Mouse (Mus musculus) MEL (cell line): ENCODE data around the gene Decr2. TPM values are rescaled to one million over a fixed set of nuclear protein-coding genes. Genes with fewer than 3 reads are reported as not detected.
A peak's percentile ranks its signal among the peaks of the same experiment; 100 is the strongest.

Source experiments
- DNase-seq: peaks from one replicate; pipeline ENCODE4 v3.0.0; 2011; ENCODE audit warnings: low read depth, low spot score
- H3K27ac ChIP-seq: 2 replicates; pipeline ENCODE4 v1.5.1; 2012; ENCODE audit warnings: low read depth, mild to moderate bottlenecking, control low read depth, low read length, moderate library complexity; ENCODE audit not compliant: control insufficient read depth
- H3K27me3 ChIP-seq, 2 experiments: fragments of 150-350 bp in 1 of 2; sonication (generic) in 1 of 2; 2 replicates each; pipeline ENCODE4 v1.6.1; 2012; ENCODE audit warnings: low read length in 2 of 2, mild to moderate bottlenecking in 2 of 2, improper control_type of control experiment in 1 of 2, moderate library complexity in 1 of 2; ENCODE audit not compliant: insufficient read depth in 2 of 2, control insufficient read depth in 1 of 2
- H3K36me3 ChIP-seq, 2 experiments: 2 replicates each; pipeline ENCODE4 v1.6.1; 2012 to 2014; ENCODE audit warnings: low read length in 2 of 2, improper control_type of control experiment in 1 of 2, inconsistent platforms in 1 of 2, mild to moderate bottlenecking in 1 of 2; ENCODE audit not compliant: insufficient read depth in 2 of 2, control insufficient read depth in 1 of 2
- H3K4me1 ChIP-seq, 2 experiments: fragments of 150-350 bp in 1 of 2; sonication (generic) in 1 of 2; 2 replicates each; pipeline ENCODE4 v1.6.1; 2012; ENCODE audit warnings: low read length in 2 of 2, improper control_type of control experiment in 1 of 2, mild to moderate bottlenecking in 1 of 2; ENCODE audit not compliant: insufficient read depth in 2 of 2, control insufficient read depth in 1 of 2
- H3K4me3 ChIP-seq, 2 experiments: fragments of 150-350 bp in 1 of 2; sonication (generic) in 1 of 2; 2 replicates each; pipeline ENCODE4 v1.5.1; 2012; ENCODE audit warnings: low read depth in 2 of 2, low read length in 2 of 2, mild to moderate bottlenecking in 2 of 2, moderate library complexity in 2 of 2, control low read depth in 1 of 2, improper control_type of control experiment in 1 of 2; ENCODE audit not compliant: control insufficient read depth in 1 of 2, insufficient read depth in 1 of 2
- H3K79me2 ChIP-seq: 2 replicates; pipeline ENCODE4 v1.6.1; 2012; ENCODE audit warnings: mild to moderate bottlenecking, low read length, moderate library complexity; ENCODE audit not compliant: control insufficient read depth, poor library complexity, insufficient read depth
- H3K9ac ChIP-seq: 2 replicates; pipeline ENCODE4 v1.6.1; 2012; ENCODE audit warnings: low read depth, mild to moderate bottlenecking, control low read depth, low read length, moderate library complexity; ENCODE audit not compliant: control insufficient read depth, poor library complexity, severe bottlenecking
- H3K9me3 ChIP-seq: fragments of 150-350 bp; sonication (generic); replicated peaks from 2 replicates; pipeline ENCODE4 v1.6.1; 2012; ENCODE audit warnings: mild to moderate bottlenecking, low read length, improper control_type of control experiment, moderate library complexity; ENCODE audit not compliant: insufficient read depth
- CHD1 ChIP-seq: IDR thresholded peaks from 2 replicates; pipeline ENCODE4 v1.6.1; 2012; ENCODE audit warnings: low read depth, mild to moderate bottlenecking, inconsistent platforms, low read length, improper control_type of control experiment
- CHD2 ChIP-seq: IDR thresholded peaks from 2 replicates; pipeline ENCODE4 v1.6.1; 2011; ENCODE audit warnings: low read length, improper control_type of control experiment
- CTCF ChIP-seq, 3 experiments: IDR thresholded peaks in 2 of 3; conservative IDR thresholded peaks in 1 of 3; 2 replicates each; pipeline ENCODE4 v1.5.1; 2011 to 2012; ENCODE audit warnings: low read length in 3 of 3, low read depth in 2 of 3, mild to moderate bottlenecking in 2 of 3, improper control_type of control experiment in 1 of 3, inconsistent platforms in 1 of 3, mixed read lengths in 1 of 3, moderate library complexity in 1 of 3; ENCODE audit not compliant: control insufficient read depth in 1 of 3, insufficient read depth in 1 of 3, poor library complexity in 1 of 3, severe bottlenecking in 1 of 3
- E2F4 ChIP-seq: IDR thresholded peaks from 2 replicates; pipeline ENCODE4 v1.6.1; 2011; ENCODE audit warnings: low read depth, low read length, improper control_type of control experiment, borderline replicate concordance
- ELF1 ChIP-seq: IDR thresholded peaks from 2 replicates; pipeline ENCODE4 v1.6.1; 2014; ENCODE audit warnings: low read depth, mild to moderate bottlenecking, inconsistent platforms, low read length, improper control_type of control experiment, moderate library complexity
- EP300 ChIP-seq, 2 experiments: IDR thresholded peaks; 2 replicates each; pipeline ENCODE4 v1.6.1; 2011; ENCODE audit warnings: improper control_type of control experiment in 2 of 2, low read length in 2 of 2, low read depth in 1 of 2, mild to moderate bottlenecking in 1 of 2
- ETS1 ChIP-seq: IDR thresholded peaks from 2 replicates; pipeline ENCODE4 v1.6.1; 2012; ENCODE audit warnings: low read depth, mild to moderate bottlenecking, inconsistent platforms, low read length, improper control_type of control experiment, moderate library complexity
- GABPA ChIP-seq: IDR thresholded peaks from 2 replicates; pipeline ENCODE4 v1.6.1; 2012; ENCODE audit warnings: low read depth, mild to moderate bottlenecking, inconsistent platforms, low read length, improper control_type of control experiment, moderate library complexity
- GATA1 ChIP-seq: IDR thresholded peaks from 2 replicates; pipeline ENCODE4 v1.6.1; 2011; ENCODE audit warnings: low read depth, low read length, improper control_type of control experiment
- HCFC1 ChIP-seq: IDR thresholded peaks from 2 replicates; pipeline ENCODE4 v1.6.1; 2012; ENCODE audit warnings: low read depth, mild to moderate bottlenecking, inconsistent platforms, low read length, improper control_type of control experiment, moderate library complexity
- JUND ChIP-seq: IDR thresholded peaks from 2 replicates; pipeline ENCODE4 v1.6.1; 2011; ENCODE audit warnings: low read depth, mild to moderate bottlenecking, improper control_type of control experiment, low read length
- MAFK ChIP-seq: IDR thresholded peaks from 2 replicates; pipeline ENCODE4 v1.6.1; 2011; ENCODE audit warnings: low read depth, mild to moderate bottlenecking, low read length, improper control_type of control experiment, borderline replicate concordance
- MAZ ChIP-seq: IDR thresholded peaks from 2 replicates; pipeline ENCODE4 v1.6.1; 2012; ENCODE audit warnings: low read depth, mild to moderate bottlenecking, inconsistent platforms, low read length, improper control_type of control experiment
- MEF2A ChIP-seq: IDR thresholded peaks from 2 replicates; pipeline ENCODE4 v1.6.1; 2014; ENCODE audit warnings: low read depth, mild to moderate bottlenecking, inconsistent platforms, low read length, improper control_type of control experiment; ENCODE audit not compliant: poor library complexity, insufficient replicate concordance, severe bottlenecking; ENCODE audit errors: extremely low read depth
- MXI1 ChIP-seq: IDR thresholded peaks from 2 replicates; pipeline ENCODE4 v1.6.1; 2011; ENCODE audit warnings: mild to moderate bottlenecking, low read depth, low read length, improper control_type of control experiment
- MYB ChIP-seq: IDR thresholded peaks from 2 replicates; pipeline ENCODE4 v1.6.1; 2011; ENCODE audit warnings: mild to moderate bottlenecking, low read depth, low read length, improper control_type of control experiment
- MYC ChIP-seq: IDR thresholded peaks from 2 replicates; pipeline ENCODE4 v1.6.1; 2011; ENCODE audit warnings: low read depth, mild to moderate bottlenecking, low read length, improper control_type of control experiment, moderate library complexity
- NELFE ChIP-seq: IDR thresholded peaks from 2 replicates; pipeline ENCODE4 v1.6.1; 2011; ENCODE audit warnings: low read depth, low read length, improper control_type of control experiment
- NRF1 ChIP-seq: IDR thresholded peaks from 2 replicates; pipeline ENCODE4 v1.6.1; 2014; ENCODE audit warnings: low read depth, mild to moderate bottlenecking, inconsistent platforms, low read length, improper control_type of control experiment, moderate library complexity; ENCODE audit not compliant: poor library complexity, insufficient read depth, severe bottlenecking
- POLR2A ChIP-seq, 2 experiments: IDR thresholded peaks; 2 replicates each; pipeline ENCODE4 v1.6.1; 2011 to 2012; ENCODE audit warnings: low read length in 2 of 2, mild to moderate bottlenecking in 2 of 2, control low read depth in 1 of 2, improper control_type of control experiment in 1 of 2, low read depth in 1 of 2, moderate library complexity in 1 of 2; ENCODE audit not compliant: control insufficient read depth in 1 of 2, insufficient read depth in 1 of 2, poor library complexity in 1 of 2
- POLR2AphosphoS2 ChIP-seq: IDR thresholded peaks from 2 replicates; pipeline ENCODE4 v1.6.1; 2011; ENCODE audit warnings: low read length, improper control_type of control experiment
- POLR2AphosphoS5 ChIP-seq: IDR thresholded peaks from 2 replicates; pipeline ENCODE4 v1.6.1; 2012; ENCODE audit warnings: low read depth, borderline replicate concordance, mild to moderate bottlenecking, inconsistent platforms, low read length, moderate library complexity, mixed read lengths
- RAD21 ChIP-seq: IDR thresholded peaks from 2 replicates; pipeline ENCODE4 v1.6.1; 2011; ENCODE audit warnings: mild to moderate bottlenecking, low read depth, low read length, improper control_type of control experiment
- SIN3A ChIP-seq: IDR thresholded peaks from 2 replicates; pipeline ENCODE4 v1.6.1; 2012; ENCODE audit warnings: low read length, improper control_type of control experiment, inconsistent platforms
- SMC3 ChIP-seq: IDR thresholded peaks from 2 replicates; pipeline ENCODE4 v1.6.1; 2011; ENCODE audit warnings: low read depth, low read length, improper control_type of control experiment
- TAL1 ChIP-seq: IDR thresholded peaks from 2 replicates; pipeline ENCODE4 v1.6.1; 2012; ENCODE audit warnings: mild to moderate bottlenecking, inconsistent platforms, low read length, moderate library complexity, mixed read lengths
- TBP ChIP-seq: IDR thresholded peaks from 2 replicates; pipeline ENCODE4 v1.8.0; 2011; ENCODE audit warnings: low read depth, low read length, improper control_type of control experiment
- TCF12 ChIP-seq: IDR thresholded peaks from 2 replicates; pipeline ENCODE4 v1.6.1; 2014; ENCODE audit warnings: low read depth, mild to moderate bottlenecking, inconsistent platforms, low read length, improper control_type of control experiment, moderate library complexity
- UBTF ChIP-seq: IDR thresholded peaks from 2 replicates; pipeline ENCODE4 v1.6.1; 2012; ENCODE audit warnings: low read depth, mild to moderate bottlenecking, inconsistent platforms, low read length, improper control_type of control experiment, moderate library complexity, borderline replicate concordance; ENCODE audit not compliant: insufficient read depth
- USF1 ChIP-seq: IDR thresholded peaks from 2 replicates; pipeline ENCODE4 v1.6.1; 2014; ENCODE audit warnings: low read depth, mild to moderate bottlenecking, inconsistent platforms, low read length, improper control_type of control experiment, moderate library complexity
- USF2 ChIP-seq, 2 experiments: IDR thresholded peaks; 2 replicates each; pipeline ENCODE4 v1.6.1; 2011 to 2012; ENCODE audit warnings: improper control_type of control experiment in 2 of 2, low read length in 2 of 2, borderline replicate concordance in 1 of 2, inconsistent platforms in 1 of 2, low read depth in 1 of 2, mild to moderate bottlenecking in 1 of 2; ENCODE audit not compliant: insufficient read depth in 1 of 2
- ZC3H11A ChIP-seq: IDR thresholded peaks from 2 replicates; pipeline ENCODE4 v1.6.1; 2012; ENCODE audit warnings: low read depth, mild to moderate bottlenecking, inconsistent platforms, low read length, improper control_type of control experiment
- ZKSCAN1 ChIP-seq: IDR thresholded peaks from 2 replicates; pipeline ENCODE4 v1.6.1; 2012; ENCODE audit warnings: low read depth, mild to moderate bottlenecking, inconsistent platforms, low read length, improper control_type of control experiment, moderate library complexity
- ZMIZ1 ChIP-seq: IDR thresholded peaks from 2 replicates; pipeline ENCODE4 v1.6.1; 2012; ENCODE audit warnings: low read depth, mild to moderate bottlenecking, inconsistent platforms, low read length, improper control_type of control experiment, moderate library complexity
- ZNF384 ChIP-seq: IDR thresholded peaks from 2 replicates; pipeline ENCODE4 v1.6.1; 2012; ENCODE audit warnings: low read depth, mild to moderate bottlenecking, inconsistent platforms, low read length, improper control_type of control experiment
- polyA plus RNA-seq, 2 experiments: library from polyadenylated mRNA; stranded (reverse) in 1 of 2; unstranded in 1 of 2; fragments of >175 nt in 1 of 2; fragments of >200 nt in 1 of 2; gene quantifications; 2 replicates each; pipeline versions ENCODE4 v1.2.1 to v1.2.4; 2012; ENCODE audit warnings: low replicate concordance in 2 of 2, low read depth in 1 of 2; ENCODE audit not compliant: insufficient read length in 2 of 2, insufficient read depth in 1 of 2, missing spikeins in 1 of 2
- total RNA-seq: library from RNA; depleted of rRNA; stranded (reverse); fragments of 300-350 nt; gene quantifications from 2 replicates; pipeline ENCODE4 v1.2.3, GENCODE M21; 2012; rRNA removed

Decr2 gene
- total RNA-seq = 6.5 TPM in 2 replicates
- polyA plus RNA-seq = 10 to 100 TPM in 1 of 2 experiments, not detected in 1; 11.3 TPM

DNA sequence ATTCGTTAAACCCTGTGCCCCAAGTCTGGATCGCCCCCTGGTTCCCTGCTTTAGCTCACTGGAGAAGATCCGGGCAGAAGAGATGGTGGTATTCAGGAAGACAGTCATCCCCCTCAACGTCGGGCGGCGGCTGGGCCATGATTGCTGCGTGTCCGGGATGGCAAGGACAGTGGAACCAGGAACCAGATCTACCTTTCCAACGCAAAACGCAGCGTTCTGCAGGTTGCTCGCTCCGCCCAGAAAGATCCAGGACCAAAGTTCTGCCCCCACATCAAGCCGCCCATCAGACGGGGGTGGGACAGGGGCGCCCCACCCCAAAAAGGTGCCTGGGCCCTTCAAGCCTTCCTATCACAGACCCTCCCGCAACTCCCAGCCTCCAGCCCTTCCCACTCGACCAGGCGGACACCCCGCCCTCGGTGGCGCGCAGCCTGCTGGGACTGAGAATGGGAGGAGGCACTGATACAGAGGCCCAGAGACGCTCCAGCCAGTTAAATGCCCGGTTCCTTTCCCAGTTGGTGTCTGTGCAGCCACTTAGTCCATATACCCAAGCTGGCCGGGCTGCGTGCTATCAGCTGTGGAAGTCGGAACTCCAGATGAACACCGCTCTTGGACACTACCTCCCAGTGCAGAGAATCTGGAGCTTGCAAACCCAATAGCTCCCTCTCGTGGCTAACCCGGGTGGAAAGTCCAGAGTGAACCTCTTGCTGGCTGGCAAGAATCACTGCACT is at the start of gene Decr2:
Decr2 (minus strand) TSS at position 433 of the 728 bp plus-strand sequence.
- Histone ChIP-seq H3K79me2 (peaks cover 3% of the 10 kb centered on the region; the same call in 1 of the 2 replicates), H3K9me3 (no peaks in the 10 kb centered on the region), H3K4me1 (peaks cover 0 to 10% of the 10 kb centered on the region in 2 experiments; a peak in 2 of 4 replicates), H3K9ac (peak within 1 kb of the TSS; percentile 72), H3K36me3 (peaks cover 0 to 4% of the 10 kb centered on the region in 2 experiments; a peak in 2 of 4 replicates), H3K4me3 (peak within 1 kb of the TSS; percentile 65 to 83), H3K27me3 (no peaks in the 10 kb centered on the region), H3K27ac (peak within 1 kb of the TSS; percentile 22)
- peak; percentile 96 for DNase-seq
- no peak for TF ChIP-seq MYB
- no peak for TF ChIP-seq EP300 (IDR thresholded peaks at IDR 0.05; ENCODE audit: low read depth in 1 of 2, low read length in 2 of 2)
- peak; percentile 18; the same call in 1 of the 2 replicates for TF ChIP-seq MXI1
- TF ChIP-seq CHD1 = no peak
- no peak for TF ChIP-seq USF1
- TF ChIP-seq MYC = peak; percentile 45; the same call in 1 of the 2 replicates
- TF ChIP-seq SMC3 = peak; percentile 77
- TF ChIP-seq POLR2AphosphoS5 = no peak
- no peak for TF ChIP-seq CHD2
- no peak for TF ChIP-seq GABPA
- TF ChIP-seq UBTF = no peak
- TF ChIP-seq TCF12 = no peak
- TF ChIP-seq NRF1 = no peak
- no peak; the same call in none of the 2 replicates for TF ChIP-seq HCFC1
- TF ChIP-seq ETS1 = peak; percentile 29; the same call in 1 of the 2 replicates
- TF ChIP-seq SIN3A = peak; percentile 56
- TF ChIP-seq POLR2AphosphoS2 = no peak; the same call in 1 of the 2 replicates
- TF ChIP-seq GATA1 = no peak
- TF ChIP-seq USF2 (IDR thresholded peaks at IDR 0.05; ENCODE audit: borderline replicate concordance in 1 of 2, insufficient read depth in 1 of 2, low read depth in 1 of 2, low read length in 2 of 2) = no peak
- no peak for TF ChIP-seq TAL1
- TF ChIP-seq MAZ = no peak; the same call in 1 of the 2 replicates
- no peak for TF ChIP-seq ZMIZ1
- TF ChIP-seq JUND = no peak
- TF ChIP-seq MEF2A = no peak
- TF ChIP-seq TBP = peak; percentile 37; the same call in 1 of the 2 replicates
- TF ChIP-seq MAFK = no peak
- TF ChIP-seq ELF1 = no peak
- TF ChIP-seq E2F4 = no peak
- TF ChIP-seq RAD21 = peak; percentile 70
- peak in 1 of 2 experiments; percentile 58; a peak in 2 of 4 replicates for TF ChIP-seq POLR2A (IDR thresholded peaks at IDR 0.05; ENCODE audit: control insufficient read depth in 1 of 2, insufficient read depth in 1 of 2, low read depth in 1 of 2, low read length in 2 of 2, poor library complexity in 1 of 2)
- no peak for TF ChIP-seq ZNF384
- TF ChIP-seq NELFE = no peak; the same call in none of the 2 replicates
- peak; percentile 33; the same call in 1 of the 2 replicates for TF ChIP-seq ZC3H11A
- TF ChIP-seq ZKSCAN1 = no peak
- peak; percentile 86 to 98 (median 87) for TF ChIP-seq CTCF (IDR thresholded peaks at IDR 0.05 in 2 of 3, conservative IDR thresholded peaks at IDR 0.05 in 1 of 3; ENCODE audit: control insufficient read depth in 1 of 3, insufficient read depth in 1 of 3, low read depth in 2 of 3, low read length in 3 of 3, poor library complexity in 1 of 3, severe bottlenecking in 1 of 3)
